Comparison of ENCODE assay signal across 8 mouse cellular contexts in the genomic region with DNA sequence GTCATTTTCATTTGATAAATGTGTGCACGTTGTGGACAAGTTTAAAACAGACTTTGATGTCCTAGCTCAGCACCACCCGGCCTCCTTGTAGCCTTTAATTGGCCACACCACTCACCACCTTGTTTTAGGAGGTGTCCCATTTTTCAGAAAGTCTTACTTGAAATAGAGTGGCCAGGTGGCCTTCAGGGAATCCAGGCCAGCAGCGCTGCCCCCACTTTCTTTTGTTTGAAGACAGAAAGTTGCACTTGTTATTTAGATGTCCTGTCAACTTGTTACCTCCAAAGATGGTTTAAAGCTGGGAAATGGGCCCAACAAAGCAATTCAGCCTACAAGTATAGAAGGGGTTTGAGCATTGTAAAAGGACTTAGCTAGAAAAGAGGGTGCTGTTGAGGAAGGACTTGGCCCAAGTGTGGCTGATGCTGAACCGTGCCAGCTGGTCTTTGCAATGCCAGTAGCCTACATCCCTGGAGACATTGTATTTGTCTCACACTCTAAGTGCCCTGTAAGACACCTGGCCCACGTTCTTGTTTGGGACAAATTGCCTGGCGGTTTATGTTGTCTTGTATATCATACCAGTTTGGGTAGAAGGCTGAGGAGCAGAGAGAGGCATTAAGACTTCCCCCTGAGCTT. TPM values are rescaled to one million over a fixed set of nuclear protein-coding genes. Genes with fewer than 3 reads are reported as not detected.
DNase-seq lines count a peak whose midpoint lies in the region; ATAC-seq and TF ChIP-seq lines count a peak whose summit lies in the region.

No protein-coding gene starts in this region.

- peak overlapping the region; percentile 86 for H3K9ac ChIP-seq in forebrain, embryonic 16.5 days (replicated peaks; ENCODE audit: low read depth, low read length)
- peak overlapping the region; percentile 73 for H3K9ac ChIP-seq in liver, embryonic 16.5 days (ENCODE audit: low read depth, low read length)

- peak; percentile 89 for DNase-seq in heart, adult 11 months
- no peak for DNase-seq in heart, postnatal 25 days (ENCODE audit: low spot score)
- DNase-seq in right cerebral cortex, postnatal 36 days (ENCODE audit: low spot score in 2 of 2), result no peak
- DNase-seq in right cerebral cortex, adult 2 months (ENCODE audit: low spot score in 2 of 2), result no peak
- DNase-seq in T-cell, adult 2 months (ENCODE audit: low spot score), result no peak

- H3K27ac ChIP-seq in forebrain, embryonic 16.5 days (ENCODE audit: low read length), result 0 out of 2 replicates have a peak overlapping the region, but pooled peaks have one; percentile 10
- H3K27ac ChIP-seq in liver, embryonic 16.5 days (ENCODE audit: low read length), result peak overlapping the region; percentile 87

- intact Hi-C loops in heart, postnatal 25 days (cut with DNase I), result loop anchor here (5.0 kb wide), 2 partner anchors 71 to 79 kb away; a partner anchor contains a TSS

- ATAC-seq in forebrain, embryonic 16.5 days, result no peak
- ATAC-seq in liver, embryonic 16.5 days (ENCODE audit: low read depth), result no peak

- H3K4me2 ChIP-seq in forebrain, embryonic 16.5 days (ENCODE audit: low read length), result peak overlapping the region; percentile 63
- H3K4me2 ChIP-seq in liver, embryonic 16.5 days (ENCODE audit: low read depth, low read length), result peak overlapping the region; percentile 92

- peak overlapping the region; percentile 93 for H3K4me3 ChIP-seq in E14TG2a.4 (replicated peaks; ENCODE audit: low read length)
- H3K4me3 ChIP-seq in forebrain, embryonic 16.5 days (replicated peaks; ENCODE audit: low read length), result peak overlapping the region; percentile 96
- peak overlapping the region; percentile 73 for H3K4me3 ChIP-seq in liver, embryonic 16.5 days (ENCODE audit: low read depth, low read length)

- no peak for TF ChIP-seq CTCF in E14TG2a.4 (conservative IDR thresholded peaks at IDR 0.05; ENCODE audit: low read length)

- no peaks in the 10 kb centered on the region for H3K9me3 ChIP-seq in E14TG2a.4 (ENCODE audit: low read length)
- H3K9me3 ChIP-seq in forebrain, embryonic 16.5 days (ENCODE audit: control insufficient read depth, low read length), result no peaks in the 10 kb centered on the region
- H3K9me3 ChIP-seq in liver, embryonic 16.5 days (replicated peaks; ENCODE audit: control insufficient read depth, low read length), result no peaks in the 10 kb centered on the region

- H3K27me3 ChIP-seq in E14TG2a.4 (ENCODE audit: insufficient read depth, low read length), result no peaks in the 10 kb centered on the region
- no peaks in the 10 kb centered on the region for H3K27me3 ChIP-seq in forebrain, embryonic 16.5 days (replicated peaks; ENCODE audit: control insufficient read depth, insufficient read depth, low read length)
- H3K27me3 ChIP-seq in liver, embryonic 16.5 days (ENCODE audit: control insufficient read depth, insufficient read depth, low read depth, low read length), result no peaks in the 10 kb centered on the region

- peaks cover 27% of the 10 kb centered on the region for H3K36me3 ChIP-seq in E14TG2a.4 (ENCODE audit: insufficient read depth, low read length)
- H3K36me3 ChIP-seq in forebrain, embryonic 16.5 days (ENCODE audit: control insufficient read depth, insufficient read depth), result no peaks in the 10 kb centered on the region
- H3K36me3 ChIP-seq in liver, embryonic 16.5 days (ENCODE audit: control insufficient read depth, insufficient read depth), result no peaks in the 10 kb centered on the region

- 21% methylated on average over 6 of the region's 6 CpGs for WGBS in forebrain, embryonic 16.5 days
- 18% methylated on average over 6 of the region's 6 CpGs for WGBS in liver, embryonic 16.5 days (ENCODE audit: insufficient replicate concordance)

- peaks cover 53% of the 10 kb centered on the region for H3K4me1 ChIP-seq in E14TG2a.4 (replicated peaks; ENCODE audit: low read depth, low read length)
- H3K4me1 ChIP-seq in forebrain, embryonic 16.5 days (replicated peaks; ENCODE audit: control insufficient read depth, insufficient read depth, low read length), result peaks cover 14% of the 10 kb centered on the region
- H3K4me1 ChIP-seq in liver, embryonic 16.5 days (ENCODE audit: control insufficient read depth, low read depth, low read length), result peaks cover 18% of the 10 kb centered on the region

RNA-seq across cellular contexts. Expression of a gene that starts 1.1 kb away (rescaled TPM):
- total RNA-seq in heart, postnatal 25 days (2021), result 10 to 100 TPM; 23.9 to 24.3 TPM
- polyA plus RNA-seq in forebrain, embryonic 16.5 days (2015; fragmentation: Nextera tagmentation; extraction: Ambion mirVana), result 101 and 107 TPM in 2 replicates
- 34.5 and 36.0 TPM in 2 replicates for polyA plus RNA-seq in liver, embryonic 16.5 days (2015; fragmentation: Nextera tagmentation; extraction: Ambion mirVana)

RNA-seq across cellular contexts. Expression of a gene that starts 27.0 kb away (rescaled TPM):
- total RNA-seq in heart, postnatal 25 days (2021), result 1 to 10 TPM; 1.5 to 2.4 TPM
- polyA plus RNA-seq in forebrain, embryonic 16.5 days (2015; fragmentation: Nextera tagmentation; extraction: Ambion mirVana), result 0.20 and 0.60 TPM in 2 replicates
- 8.5 and 8.7 TPM in 2 replicates for polyA plus RNA-seq in liver, embryonic 16.5 days (2015; fragmentation: Nextera tagmentation; extraction: Ambion mirVana)

RNA-seq across cellular contexts. Expression of a gene that starts 58.0 kb away (rescaled TPM):
- 1 to 10 TPM in 1 of 2 experiments, under 1 TPM in 1; 0.49 to 1.1 TPM for total RNA-seq in heart, postnatal 25 days (2021)
- 62.5 and 71.1 TPM in 2 replicates for polyA plus RNA-seq in forebrain, embryonic 16.5 days (2015; fragmentation: Nextera tagmentation; extraction: Ambion mirVana)
- polyA plus RNA-seq in liver, embryonic 16.5 days (2015; fragmentation: Nextera tagmentation; extraction: Ambion mirVana), result 3.2 and 3.6 TPM in 2 replicates

Comparison
In these comparisons a context has a peak if more than half of its experiments do, and no peak if none do; other contexts are left out.
1. RNA of a gene that starts 58.0 kb away (polyA plus RNA-seq): 62.5 to 71.1 TPM in forebrain, embryonic 16.5 days; 3.2 to 3.6 TPM in liver, embryonic 16.5 days; every median in the first group is over 10 times any median in the second.
2. Peak in every context shown above with its lines, with median percentiles within 50 percentile points of each other: H3K4me3 ChIP-seq.